9 mouse cellular contexts compared by ENCODE assay signal in genomic region chr4:141281153-141281552, GRCm38 (mm10). TPM values are rescaled to one million over a fixed set of nuclear protein-coding genes. Genes with fewer than 3 reads are reported as not detected.
DNase-seq lines count a peak whose midpoint lies in the region; ATAC-seq and TF ChIP-seq lines count a peak whose summit lies in the region.
"Had no signal": no experiment of that assay in that cellular context is flagged by ENCODE, and none has a peak within 500 bp of the region (broad histone marks: within the 10 kb centered on the region; RNA-seq: fewer than 3 reads in every experiment).

No protein-coding gene starts in this region.

- H3K27me3 ChIP-seq in kidney, embryonic 15.5 days: no peaks in the 10 kb centered on the region
- H3K27me3 ChIP-seq in lung, postnatal 0 days (replicated peaks; ENCODE audit: insufficient read depth, low read length): no peaks in the 10 kb centered on the region
- H3K27me3 ChIP-seq in neural tube, embryonic 15.5 days (replicated peaks): 0 out of 2 replicates have a peak, but pooled peaks cover 6% of the 10 kb centered on the region

- peak; percentile 47; the same call in 1 of the 2 replicates for TF ChIP-seq EP300 in lung, postnatal 0 days (IDR thresholded peaks at IDR 0.05)

- peaks cover 83% of the 10 kb centered on the region for H3K4me1 ChIP-seq in kidney, embryonic 15.5 days
- peaks cover 35% of the 10 kb centered on the region for H3K4me1 ChIP-seq in lung, postnatal 0 days (ENCODE audit: insufficient read depth, low read depth, low read length)
- H3K4me1 ChIP-seq in neural tube, embryonic 15.5 days: peaks cover 24% of the 10 kb centered on the region

- DNase-seq in embryo, embryonic 11 days: peak; percentile 39
- DNase-seq in embryo, embryonic 10.5 days (ENCODE audit: low spot score): no peak
- peak; percentile 71 for DNase-seq in MN1 (ENCODE audit: low spot score)
- DNase-seq in lung, postnatal 0 days (ENCODE audit: low spot score): peak; percentile 77
- DNase-seq in testis, postnatal 10 days (ENCODE audit: low spot score): no peak
- no peak for DNase-seq in layer of hippocampus, adult 9-11 months
- DNase-seq: cerebellum, adult 2 months had no signal

- H3K4me3 ChIP-seq in kidney, embryonic 15.5 days (replicated peaks): no peak overlapping the region
- H3K4me3 ChIP-seq in lung, postnatal 0 days (ENCODE audit: low read depth, low read length): no peak overlapping the region
- H3K4me3 ChIP-seq in neural tube, embryonic 15.5 days (replicated peaks): no peak overlapping the region

- 14% methylated on average over 6 of the region's 6 CpGs for WGBS in kidney, embryonic 15.5 days
- WGBS in lung, postnatal 0 days: 19% methylated on average over 6 of the region's 6 CpGs
- WGBS in neural tube, embryonic 15.5 days: 38% methylated on average over 6 of the region's 6 CpGs

- H3K9ac ChIP-seq in kidney, embryonic 15.5 days: no peak overlapping the region
- H3K9ac ChIP-seq in lung, postnatal 0 days (replicated peaks; ENCODE audit: low read depth): no peak overlapping the region
- no peak overlapping the region for H3K9ac ChIP-seq in neural tube, embryonic 15.5 days (replicated peaks)

- H3K27ac ChIP-seq in kidney, embryonic 15.5 days: peak overlapping the region; percentile 75
- H3K27ac ChIP-seq in lung, postnatal 0 days (ENCODE audit: low read length): peak overlapping the region; percentile 69
- no peak overlapping the region for H3K27ac ChIP-seq in neural tube, embryonic 15.5 days (replicated peaks)

- ATAC-seq in kidney, embryonic 15.5 days (replicated peaks; ENCODE audit: low FRiP score): peak; percentile 20; the same call in 1 of the 2 replicates
- ATAC-seq in lung, postnatal 0 days: peak; percentile 9
- no peak for ATAC-seq in neural tube, embryonic 15.5 days (ENCODE audit: low FRiP score)

- no peaks in the 10 kb centered on the region for H3K9me3 ChIP-seq in kidney, embryonic 15.5 days (replicated peaks)
- H3K9me3 ChIP-seq in lung, postnatal 0 days (ENCODE audit: low read length): no peaks in the 10 kb centered on the region
- no peaks in the 10 kb centered on the region for H3K9me3 ChIP-seq in neural tube, embryonic 15.5 days (replicated peaks)

- H3K36me3 ChIP-seq in kidney, embryonic 15.5 days: no peaks in the 10 kb centered on the region
- H3K36me3 ChIP-seq in lung, postnatal 0 days (ENCODE audit: insufficient read depth, low read length): no peaks in the 10 kb centered on the region
- no peaks in the 10 kb centered on the region for H3K36me3 ChIP-seq in neural tube, embryonic 15.5 days

- 0 out of 2 replicates have a peak overlapping the region, but pooled peaks have one; percentile 17 for H3K4me2 ChIP-seq in kidney, embryonic 15.5 days
- H3K4me2 ChIP-seq in lung, postnatal 0 days (replicated peaks; ENCODE audit: low read depth, low read length): no peak overlapping the region
- H3K4me2 ChIP-seq in neural tube, embryonic 15.5 days: no peak overlapping the region

- no peak for TF ChIP-seq CTCF in lung, postnatal 0 days (IDR thresholded peaks at IDR 0.05)

RNA-seq across cellular contexts. Expression of gene Epha2, which starts 19.9 kb away (rescaled TPM):
- 6.8 and 7.1 TPM in 2 replicates for polyA plus RNA-seq in kidney, embryonic 15.5 days (2015; fragmentation: Nextera tagmentation; extraction: Ambion mirVana)
- polyA plus RNA-seq in lung, postnatal 0 days (2015; fragmentation: Nextera tagmentation; extraction: Ambion mirVana): 9.7 and 10.3 TPM in 2 replicates
- 0.87 and 1.9 TPM in 2 replicates for polyA plus RNA-seq in neural tube, embryonic 15.5 days (2015; fragmentation: Nextera tagmentation; extraction: Ambion mirVana)

RNA-seq across cellular contexts. Expression of gene Arhgef19, which starts 41.9 kb away (rescaled TPM):
- polyA plus RNA-seq in kidney, embryonic 15.5 days (2015; fragmentation: Nextera tagmentation; extraction: Ambion mirVana): 7.4 and 9.6 TPM in 2 replicates
- polyA plus RNA-seq in lung, postnatal 0 days (2015; fragmentation: Nextera tagmentation; extraction: Ambion mirVana): 2.9 and 3.8 TPM in 2 replicates
- polyA plus RNA-seq in neural tube, embryonic 15.5 days (2015; fragmentation: Nextera tagmentation; extraction: Ambion mirVana): 1.3 and 3.8 TPM in 2 replicates

Comparison
In these comparisons a context has a peak if more than half of its experiments do, and no peak if none do; other contexts are left out.
1. DNase-seq: peak in embryo, embryonic 11 days (single experiment), MN1 (single experiment) and lung, postnatal 0 days (single experiment); none in embryo, embryonic 10.5 days (single experiment), testis, postnatal 10 days (single experiment) and layer of hippocampus, adult 9-11 months (single experiment).